Mouse (Mus musculus): ENCODE measurements around the gene Col23a1. TPM values are rescaled to one million over a fixed set of nuclear protein-coding genes. Genes with fewer than 3 reads are reported as not detected.
A peak's percentile ranks its signal among the peaks of the same experiment; 100 is the strongest.

Col23a1 gene
- total RNA-seq, 2 experiments from 2014 or later = 2.6 to 7.0 TPM

DNA sequence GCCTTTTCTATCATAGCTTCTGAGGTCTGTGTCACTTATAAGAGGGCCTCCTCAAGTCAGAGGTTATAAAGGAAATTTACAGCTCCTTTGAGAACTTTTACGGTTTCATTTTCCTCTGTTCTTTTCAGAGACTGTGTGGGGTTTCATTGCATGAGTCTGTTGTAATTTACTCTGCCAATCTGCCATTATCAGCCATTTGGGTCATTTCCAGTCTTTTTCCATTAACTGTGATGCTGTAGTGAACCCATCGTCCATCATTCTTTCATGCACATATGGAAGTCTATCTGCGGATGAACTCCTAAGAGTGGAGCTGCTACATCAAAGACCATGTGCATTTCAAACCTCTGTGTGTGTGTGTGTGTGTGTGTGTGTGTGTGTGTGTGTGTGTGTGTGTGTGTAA is 192.5 kb downstream of the Col23a1 start:
- no peak for DNase-seq

DNA sequence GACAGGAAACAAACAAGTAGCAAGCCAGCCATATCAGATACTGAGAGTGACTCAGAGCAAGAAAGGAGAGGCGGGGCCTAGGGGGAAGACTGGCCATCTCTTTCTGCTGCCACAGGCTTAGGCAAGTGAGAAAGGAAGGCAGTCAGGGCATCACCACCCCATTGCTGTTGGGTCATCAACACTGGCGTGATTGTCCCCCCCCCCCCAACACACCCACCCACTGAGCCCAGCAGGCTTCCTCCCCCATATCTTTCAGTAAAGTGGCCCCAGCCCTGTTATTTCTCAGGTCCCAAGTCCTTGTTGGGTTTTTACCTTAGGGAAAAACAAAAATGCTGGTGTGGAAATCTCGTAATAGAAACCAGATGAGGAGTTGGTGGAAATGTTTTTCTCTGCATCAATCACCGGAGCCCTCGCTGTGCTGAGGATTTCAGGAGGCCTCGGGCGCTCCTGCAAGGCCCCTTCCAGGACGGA is 195.4 kb downstream of the Col23a1 start:
- DNase-seq = peak; percentile 21 to 60

DNA sequence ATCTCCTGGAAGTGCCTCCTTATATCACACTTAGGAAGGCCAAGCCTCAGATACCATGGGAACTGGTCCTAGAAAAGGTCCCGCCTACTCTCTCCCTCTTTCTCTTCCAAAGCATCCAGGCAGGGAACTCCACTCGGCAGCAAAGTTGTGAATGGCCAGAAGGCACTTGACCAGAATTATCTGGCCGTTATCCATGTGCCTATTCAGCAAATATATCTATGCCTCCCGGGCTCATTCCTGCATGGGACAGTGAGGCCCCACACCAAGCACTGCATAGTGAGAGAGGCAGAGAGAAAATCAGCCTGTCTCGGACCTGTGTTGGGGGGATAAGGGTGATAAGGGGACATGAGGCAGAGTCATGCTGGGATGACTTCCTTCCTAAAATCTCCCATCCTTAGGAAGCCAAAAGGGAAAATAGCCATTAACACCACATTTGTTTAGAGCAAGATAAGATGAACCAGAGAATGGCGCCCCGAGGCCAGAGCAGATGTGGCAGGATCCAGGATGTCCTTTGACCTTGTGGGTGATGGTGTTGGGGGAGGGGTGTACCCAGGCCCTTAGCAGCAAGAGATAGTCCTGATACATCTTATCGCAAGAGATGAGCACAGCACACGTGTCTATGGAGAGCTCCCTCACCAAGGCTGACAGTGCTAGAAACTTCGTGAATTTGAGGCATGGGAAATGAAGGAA is 196.2 kb downstream of the Col23a1 start:
- no peak for DNase-seq

DNA sequence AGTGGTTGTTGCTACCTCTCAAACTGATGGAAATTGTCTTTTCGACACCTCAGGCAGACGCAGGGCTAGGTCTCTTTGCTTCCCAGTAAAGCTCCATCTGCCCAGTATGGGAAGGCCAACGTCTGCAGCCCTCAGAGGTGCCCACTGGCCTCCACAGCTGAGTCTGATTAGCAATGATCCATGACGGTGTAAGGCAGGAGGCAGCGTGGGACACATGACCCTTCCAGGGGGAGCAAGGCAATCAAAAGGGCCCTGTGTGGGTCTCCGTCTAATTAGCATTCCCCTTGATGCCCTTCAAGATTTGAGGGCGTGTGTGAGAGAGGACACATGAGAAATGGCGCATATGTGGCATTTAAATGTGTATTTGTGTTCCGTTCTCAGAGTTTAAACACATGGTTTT is 199.1 kb downstream of the Col23a1 start:
- no peak for DNase-seq

DNA sequence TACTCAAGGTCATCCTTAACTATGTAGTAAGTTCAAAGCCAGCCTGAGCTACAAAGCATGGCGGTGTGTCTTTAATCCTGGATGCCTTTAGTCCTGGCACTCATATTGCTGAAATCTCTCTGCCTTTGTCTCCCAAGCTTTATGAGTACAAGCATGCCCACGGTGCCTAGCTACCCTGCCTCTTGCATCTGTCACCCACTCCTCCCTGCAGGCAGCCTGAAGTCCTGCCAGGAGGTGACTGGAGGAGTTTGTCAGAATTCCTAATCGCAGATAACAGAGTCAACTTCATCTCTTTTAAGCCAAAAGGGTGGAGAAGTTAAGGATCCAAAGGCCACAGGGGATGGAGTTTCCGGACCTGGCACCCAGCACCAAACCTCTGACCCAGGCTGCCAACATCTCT is 203.7 kb downstream of the Col23a1 start:
- DNase-seq = no peak

DNA sequence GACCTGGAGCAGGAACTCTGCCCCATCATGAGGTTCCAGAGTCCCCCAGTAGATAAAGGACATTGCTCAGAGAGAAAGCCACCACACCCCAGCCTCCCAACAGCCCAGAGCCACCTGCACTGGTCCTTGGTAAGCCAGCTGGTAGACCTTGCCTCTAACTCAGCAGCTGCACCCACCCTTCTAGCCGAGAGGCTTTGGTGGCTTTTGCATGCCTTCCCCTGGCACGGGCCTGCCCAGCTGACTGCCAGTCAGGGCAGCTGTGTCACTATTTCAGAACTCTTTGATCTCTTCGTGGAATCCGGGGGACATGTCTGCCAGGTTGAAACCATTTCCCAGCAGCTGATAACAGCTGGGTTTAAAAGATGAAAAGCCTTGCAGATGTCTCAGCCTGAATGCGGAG is 204.5 kb downstream of the Col23a1 start:
- DNase-seq = peak; percentile 29 to 42

DNA sequence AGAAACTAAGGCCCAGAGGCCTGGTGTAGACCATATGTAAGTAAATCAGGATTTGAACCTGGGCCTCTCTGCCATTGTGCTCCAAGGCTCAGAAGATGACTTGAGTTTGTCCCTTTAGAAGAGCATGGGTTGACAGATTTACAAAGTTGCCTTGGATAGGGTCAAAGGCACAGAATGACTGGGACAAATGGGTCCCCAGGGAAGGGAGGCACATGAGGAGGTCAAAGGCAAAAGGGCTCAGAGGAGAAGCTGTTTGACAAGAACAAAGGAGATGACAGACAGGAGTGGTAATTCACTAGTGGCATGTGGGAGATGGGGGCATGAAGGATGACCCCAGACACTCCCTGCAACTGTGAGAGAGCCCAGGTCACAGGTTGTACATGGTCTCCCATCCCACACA is 210.1 kb downstream of the Col23a1 start:
- no peak for DNase-seq

GRCm38 (mm10) chr11:51502431-51502851 is 212.7 kb downstream of the Col23a1 start:
- DNase-seq = no peak

- DNase-seq = peak; percentile 68 to 69
Measured at GRCm38 (mm10) chr11:51504946-51505345, 215.2 kb downstream of the Col23a1 start.

GRCm38 (mm10) chr11:51508053-51508452 is 218.3 kb downstream of the Col23a1 start:
- DNase-seq = peak; percentile 55 to 64

DNA sequence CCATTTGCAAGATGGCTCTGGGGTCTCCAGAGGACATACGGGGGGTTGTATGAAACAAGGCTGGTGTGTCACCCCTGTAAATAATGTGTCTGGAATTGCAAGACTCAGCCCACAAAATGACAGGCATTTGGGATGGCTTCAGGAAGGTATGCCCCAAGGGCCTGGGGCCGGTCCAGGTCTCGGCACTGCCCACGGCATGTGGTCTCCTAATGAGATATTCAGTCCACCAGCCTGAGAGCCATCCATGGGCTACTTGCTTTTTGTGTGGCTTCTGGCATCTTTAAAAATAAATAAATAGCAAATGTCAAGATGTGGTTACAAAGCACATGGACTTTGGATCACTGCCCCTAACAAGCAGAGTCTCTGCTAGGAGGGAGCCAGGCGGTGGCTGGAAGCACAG is 219.5 kb downstream of the Col23a1 start:
- no peak for DNase-seq

DNA sequence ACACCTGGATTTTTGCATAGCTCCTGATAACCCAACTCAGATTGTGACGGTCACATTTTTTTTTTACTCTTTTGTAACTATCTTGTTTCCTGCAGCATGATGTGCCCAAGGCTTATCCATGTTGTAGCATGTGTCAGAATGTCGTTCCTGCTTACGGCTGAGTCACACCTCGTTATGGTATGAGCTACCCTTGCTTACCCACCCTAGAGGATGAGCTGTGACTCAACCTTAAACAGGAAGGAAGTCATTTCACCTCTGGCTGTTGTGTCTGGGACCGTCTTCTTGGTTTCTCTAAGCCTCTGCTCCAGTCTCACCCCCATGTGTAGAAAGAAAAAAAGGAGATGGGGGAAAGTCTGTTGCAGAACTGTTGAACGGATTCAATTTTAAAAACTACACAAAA is 223.3 kb downstream of the Col23a1 start:
- no peak for DNase-seq

DNA sequence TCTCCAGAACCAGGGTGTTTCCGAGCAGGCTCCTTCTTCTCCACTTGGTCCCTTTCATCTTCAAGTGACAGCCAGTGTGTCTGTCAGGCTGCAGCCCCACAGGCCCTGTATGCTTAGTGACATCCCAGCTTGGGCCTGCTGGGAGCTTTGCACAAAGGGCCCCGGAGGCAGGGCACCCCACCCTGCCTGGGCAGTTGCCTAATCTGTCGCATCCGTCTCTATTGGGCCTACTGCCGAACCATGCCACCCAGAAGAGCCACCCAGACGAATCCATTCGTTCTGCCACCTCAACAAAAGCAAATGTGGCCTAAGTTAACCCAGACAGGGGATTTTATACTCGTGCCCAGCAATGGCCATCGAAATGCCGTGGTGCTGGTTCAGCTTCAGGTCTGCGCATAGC is 225.6 kb downstream of the Col23a1 start:
- no peak for DNase-seq

DNA sequence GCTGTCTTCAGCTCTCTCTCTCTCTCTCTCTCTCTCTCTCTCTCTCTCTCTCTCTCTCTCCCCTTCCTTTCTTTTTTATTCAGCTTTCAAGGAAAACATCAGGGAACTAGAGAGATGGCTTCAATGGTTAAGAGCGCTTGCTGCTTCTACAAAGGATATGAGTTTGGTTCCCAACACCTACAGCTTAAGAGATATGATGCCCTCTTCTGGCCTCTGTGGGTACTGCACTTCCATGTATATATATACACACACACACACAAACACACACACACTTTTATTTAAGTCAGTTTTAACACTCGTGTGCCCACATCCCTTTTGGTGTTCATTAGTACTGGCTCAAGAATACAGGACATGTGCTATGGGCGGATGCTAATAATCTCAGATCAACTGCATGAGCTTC is 228.4 kb downstream of the Col23a1 start:
- DNase-seq = no peak

DNA sequence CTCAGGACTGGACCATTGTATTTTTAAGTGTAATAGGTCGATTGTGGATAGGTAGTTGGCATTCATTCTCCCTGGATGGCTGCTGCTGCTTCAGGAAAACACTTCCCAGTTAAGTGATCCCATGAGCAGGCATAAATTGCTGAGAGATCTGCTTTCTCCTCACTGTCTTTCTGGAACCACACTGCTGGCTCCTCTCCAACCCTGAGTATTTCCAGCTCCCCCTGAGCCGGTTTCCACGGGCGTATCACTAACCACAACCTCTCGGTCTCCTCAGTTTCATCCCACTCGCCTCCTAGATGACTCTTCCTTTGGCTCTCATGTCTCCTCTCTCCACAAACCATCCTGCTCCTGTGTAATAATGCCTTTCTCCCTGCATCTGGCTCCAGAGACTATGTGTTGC is 228.9 kb downstream of the Col23a1 start:
- DNase-seq = no peak

DNA sequence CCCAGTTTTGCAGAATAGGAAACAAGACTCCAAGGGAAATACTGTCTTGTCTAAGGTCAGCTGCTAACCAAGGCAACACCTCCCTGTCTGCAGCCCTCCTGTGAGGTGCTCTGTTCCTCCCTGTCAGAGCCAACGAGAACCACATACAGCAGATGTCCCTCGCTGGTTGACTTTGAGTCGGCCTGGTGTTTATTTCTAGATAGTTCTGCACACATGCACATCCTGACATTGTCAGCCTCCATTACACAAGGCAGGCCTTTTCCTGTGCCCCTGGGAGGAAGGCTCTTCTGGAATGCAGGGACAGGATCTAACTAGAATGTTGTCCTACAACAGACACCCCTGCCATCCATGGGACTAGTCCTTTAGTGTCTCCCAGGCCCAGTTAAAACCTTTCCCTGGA is 231.7 kb downstream of the Col23a1 start:
- DNase-seq = no peak

DNA sequence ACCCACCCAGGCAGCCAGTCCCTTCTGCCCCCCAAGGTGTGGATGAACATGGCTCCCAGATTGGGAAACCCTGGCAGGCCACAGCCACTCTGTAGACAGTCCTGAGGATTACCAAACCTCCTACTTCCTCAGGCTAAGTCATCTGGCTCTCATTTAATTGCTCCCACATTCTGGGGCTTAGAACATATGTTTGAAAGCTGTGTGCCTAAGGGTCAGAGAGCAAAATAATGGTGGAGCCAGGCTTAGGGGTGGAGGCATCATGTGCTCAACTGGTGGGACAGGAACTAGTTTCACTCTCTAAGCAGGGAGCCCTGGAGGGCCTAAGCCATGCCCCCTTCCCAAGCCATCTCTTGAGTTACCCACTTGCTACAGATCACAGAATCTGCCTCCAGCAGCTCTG is 233.5 kb downstream of the Col23a1 start:
- DNase-seq = no peak

DNA sequence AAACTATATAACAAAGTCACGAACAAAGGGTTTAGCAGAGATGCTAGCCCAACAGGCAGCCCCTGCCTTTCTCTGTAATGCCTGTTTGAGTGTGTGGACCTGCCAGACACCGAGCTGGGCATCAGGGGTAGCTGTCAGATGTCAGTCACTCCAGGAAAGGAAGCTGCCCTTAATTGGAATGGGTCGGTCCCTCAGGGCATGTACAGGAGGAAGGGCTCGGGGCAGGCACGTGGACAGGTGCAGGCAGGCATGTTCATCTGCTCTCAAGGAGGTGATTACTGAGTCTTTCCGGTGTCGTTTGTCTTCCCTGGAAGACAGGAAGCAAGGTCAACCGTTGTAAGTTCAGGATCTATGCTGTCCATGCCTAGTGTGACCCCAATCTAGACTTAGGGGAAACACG is 233.9 kb downstream of the Col23a1 start:
- DNase-seq = no peak

DNA sequence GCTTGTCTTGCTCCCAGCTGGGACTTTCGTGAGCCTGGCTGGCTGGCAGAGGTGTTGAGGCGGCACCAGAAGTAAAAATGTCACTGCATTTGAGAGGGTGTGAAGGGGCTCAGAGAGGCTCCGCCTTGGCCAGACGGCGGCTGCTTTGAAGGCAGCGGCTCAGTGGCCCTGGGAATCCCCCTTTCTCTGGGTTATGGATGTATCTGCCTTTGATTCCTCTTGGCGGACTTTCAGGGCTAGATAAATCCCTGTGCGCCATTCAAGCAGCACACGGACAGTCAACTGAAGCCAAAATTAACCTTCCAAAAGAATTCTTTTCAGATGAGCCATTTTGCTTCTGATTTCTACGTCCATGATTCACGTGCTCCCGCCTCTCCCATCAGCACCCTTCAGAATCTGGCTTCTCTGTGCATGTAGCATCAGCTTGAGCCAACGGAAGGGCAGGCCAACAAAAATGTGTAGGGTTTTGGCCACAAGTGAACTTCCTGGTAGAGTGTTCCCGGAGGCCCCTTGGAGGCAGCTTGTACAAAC is 237.0 kb downstream of the Col23a1 start:
- peak; percentile 41 to 42 for DNase-seq

GRCm38 (mm10) chr11:51533128-51533533 is 243.4 kb downstream of the Col23a1 start:
- DNase-seq = no peak

- DNase-seq = peak in 1 of 2 experiments; percentile 59
Measured at GRCm38 (mm10) chr11:51534314-51534713, 244.6 kb downstream of the Col23a1 start.

DNA sequence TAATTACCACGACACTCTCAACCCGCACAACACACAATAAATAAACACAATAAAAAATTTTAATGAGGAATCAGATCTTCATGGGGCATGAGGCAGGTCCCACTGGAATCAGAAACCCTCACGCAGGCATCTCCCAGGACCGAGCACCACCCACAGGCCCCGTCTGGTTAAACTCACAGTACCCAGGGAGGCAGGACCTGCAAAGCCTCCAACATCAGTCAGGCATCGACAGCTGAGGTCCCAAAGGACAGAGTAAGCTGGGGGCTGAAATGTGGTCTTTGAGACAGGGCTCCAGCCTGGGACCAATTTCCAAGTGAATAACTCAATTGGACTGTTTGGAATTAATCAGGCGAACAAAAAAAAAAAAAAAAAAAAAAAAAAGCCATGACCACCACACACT is 248.7 kb downstream of the Col23a1 start:
- DNase-seq = no peak

- no peak for DNase-seq
Measured at GRCm38 (mm10) chr11:51538919-51539758, 249.4 kb downstream of the Col23a1 start.
